Mouse (Mus musculus): ENCODE results near the gene Nyx. TPM values are rescaled to one million over a fixed set of nuclear protein-coding genes. Genes with fewer than 3 reads are reported as not detected.
A peak's percentile ranks its signal among the peaks of the same experiment; 100 is the strongest.

The Nyx gene
- polyA plus RNA-seq, 1 experiment from 2014 or later = 0.04 TPM

- DNase-seq (ENCODE audit: low spot score) (no peak), ATAC-seq (ENCODE audit: low FRiP score, low TSS enrichment) (no peak)
- Histone ChIP-seq H3K27ac (replicated peaks) (no peak overlapping the region), H3K27me3 (ENCODE audit: control insufficient read depth, insufficient read depth, low read length) (no peaks in the 10 kb centered on the region), H3K9me3 (ENCODE audit: control insufficient read depth, low read length) (no peaks in the 10 kb centered on the region), H3K9ac (ENCODE audit: low read length) (no peak overlapping the region), H3K4me3 (ENCODE audit: low read depth, low read length) (no peak overlapping the region), H3K36me3 (ENCODE audit: control insufficient read depth, insufficient read depth, low read length) (no peaks in the 10 kb centered on the region), H3K4me1 (replicated peaks; ENCODE audit: control insufficient read depth, insufficient read depth) (no peaks in the 10 kb centered on the region), H3K4me2 (replicated peaks; ENCODE audit: low read depth) (no peak overlapping the region)
- TF ChIP-seq EP300 (optimal IDR thresholded peaks at IDR 0.05) = no peak
- TF ChIP-seq CTCF (IDR thresholded peaks at IDR 0.05; ENCODE audit: low read depth) = 0 out of 2 replicates have a peak, but pooled peaks have one; percentile 6
- WGBS = 76% methylated on average over 3 of the region's 3 CpGs
These were observed 6.0 kb downstream of the Nyx start for GRCm38 (mm10) chrX:13471925-13472324.

- ATAC-seq (ENCODE audit: low FRiP score, low TSS enrichment) = no peak
- no peak overlapping the region for H3K9ac ChIP-seq (ENCODE audit: low read length)
- H3K9me3 ChIP-seq (ENCODE audit: control insufficient read depth, low read length) = no peaks in the 10 kb centered on the region
- H3K4me2 ChIP-seq (replicated peaks; ENCODE audit: low read depth) = no peak overlapping the region
- TF ChIP-seq CTCF (IDR thresholded peaks at IDR 0.05; ENCODE audit: low read depth) (no peak), EP300 (optimal IDR thresholded peaks at IDR 0.05) (no peak)
- 53% methylated on average over 4 of the region's 4 CpGs for WGBS
- DNase-seq (ENCODE audit: low spot score) = no peak
- no peak overlapping the region for H3K4me3 ChIP-seq (ENCODE audit: low read depth, low read length)
- H3K27me3 ChIP-seq (ENCODE audit: control insufficient read depth, insufficient read depth, low read length) = no peaks in the 10 kb centered on the region
- no peaks in the 10 kb centered on the region for H3K4me1 ChIP-seq (replicated peaks; ENCODE audit: control insufficient read depth, insufficient read depth)
- no peak overlapping the region for H3K27ac ChIP-seq (replicated peaks)
- H3K36me3 ChIP-seq (ENCODE audit: control insufficient read depth, insufficient read depth, low read length) = no peaks in the 10 kb centered on the region
These were observed 6.9 kb downstream of the Nyx start for GRCm38 (mm10) chrX:13472751-13473225.

- DNase-seq (ENCODE audit: low spot score) = no peak
- WGBS = 65% methylated on average over 1 of the region's 1 CpGs
- no peaks in the 10 kb centered on the region for H3K36me3 ChIP-seq (ENCODE audit: control insufficient read depth, insufficient read depth, low read length)
- no peaks in the 10 kb centered on the region for H3K9me3 ChIP-seq (ENCODE audit: control insufficient read depth, low read length)
- H3K27me3 ChIP-seq (ENCODE audit: control insufficient read depth, insufficient read depth, low read length) = no peaks in the 10 kb centered on the region
- no peak overlapping the region for H3K27ac ChIP-seq (replicated peaks)
- no peaks in the 10 kb centered on the region for H3K4me1 ChIP-seq (replicated peaks; ENCODE audit: control insufficient read depth, insufficient read depth)
- no peak overlapping the region for H3K4me3 ChIP-seq (ENCODE audit: low read depth, low read length)
- no peak overlapping the region for H3K9ac ChIP-seq (ENCODE audit: low read length)
- no peak for ATAC-seq (ENCODE audit: low FRiP score, low TSS enrichment)
- TF ChIP-seq EP300 (optimal IDR thresholded peaks at IDR 0.05) = no peak
- TF ChIP-seq CTCF (IDR thresholded peaks at IDR 0.05; ENCODE audit: low read depth) = no peak
- H3K4me2 ChIP-seq (replicated peaks; ENCODE audit: low read depth) = no peak overlapping the region
These were observed 9.5 kb downstream of the Nyx start for GRCm38 (mm10) chrX:13475382-13475781.

- DNase-seq (ENCODE audit: low spot score) (no peak), ATAC-seq (ENCODE audit: low FRiP score, low TSS enrichment) (no peak)
- TF ChIP-seq CTCF (IDR thresholded peaks at IDR 0.05; ENCODE audit: low read depth) (no peak), EP300 (optimal IDR thresholded peaks at IDR 0.05) (no peak)
- Histone ChIP-seq H3K27me3 (ENCODE audit: control insufficient read depth, insufficient read depth, low read length) (no peaks in the 10 kb centered on the region), H3K27ac (replicated peaks) (no peak overlapping the region), H3K4me2 (replicated peaks; ENCODE audit: low read depth) (no peak overlapping the region), H3K9ac (ENCODE audit: low read length) (no peak overlapping the region), H3K4me1 (replicated peaks; ENCODE audit: control insufficient read depth, insufficient read depth) (no peaks in the 10 kb centered on the region), H3K4me3 (ENCODE audit: low read depth, low read length) (no peak overlapping the region), H3K9me3 (ENCODE audit: control insufficient read depth, low read length) (no peaks in the 10 kb centered on the region), H3K36me3 (ENCODE audit: control insufficient read depth, insufficient read depth, low read length) (no peaks in the 10 kb centered on the region)
- 59% methylated on average over 2 of the region's 2 CpGs for WGBS
These were observed 11.7 kb downstream of the Nyx start for GRCm38 (mm10) chrX:13477596-13477995.

GRCm38 (mm10) chrX:13478298-13478697 is 12.4 kb downstream of the Nyx start:
- peak; percentile 10; the same call in 1 of the 2 replicates for ATAC-seq (ENCODE audit: low FRiP score, low TSS enrichment)

GRCm38 (mm10) chrX:13479570-13479969 is 13.7 kb downstream of the Nyx start:
- Histone ChIP-seq H3K4me3 (ENCODE audit: low read depth, low read length) (no peak overlapping the region), H3K36me3 (ENCODE audit: control insufficient read depth, insufficient read depth, low read length) (no peaks in the 10 kb centered on the region), H3K9me3 (ENCODE audit: control insufficient read depth, low read length) (no peaks in the 10 kb centered on the region), H3K4me1 (replicated peaks; ENCODE audit: control insufficient read depth, insufficient read depth) (no peaks in the 10 kb centered on the region), H3K4me2 (replicated peaks; ENCODE audit: low read depth) (no peak overlapping the region), H3K27ac (replicated peaks) (no peak overlapping the region), H3K9ac (ENCODE audit: low read length) (no peak overlapping the region), H3K27me3 (ENCODE audit: control insufficient read depth, insufficient read depth, low read length) (no peaks in the 10 kb centered on the region)
- no peak for TF ChIP-seq CTCF (IDR thresholded peaks at IDR 0.05; ENCODE audit: low read depth)
- TF ChIP-seq EP300 (optimal IDR thresholded peaks at IDR 0.05) = no peak
- no peak for DNase-seq (ENCODE audit: low spot score)
- no peak for ATAC-seq (ENCODE audit: low FRiP score, low TSS enrichment)

More at GRCm38 (mm10) chrX:13478298-13478697, 12.4 kb downstream of the Nyx start:
- H3K27me3 ChIP-seq (ENCODE audit: control insufficient read depth, insufficient read depth, low read length) = no peaks in the 10 kb centered on the region
- no peaks in the 10 kb centered on the region for H3K9me3 ChIP-seq (ENCODE audit: control insufficient read depth, low read length)
- no peak for DNase-seq (ENCODE audit: low spot score)
- H3K27ac ChIP-seq (replicated peaks) = no peak overlapping the region
- no peak overlapping the region for H3K9ac ChIP-seq (ENCODE audit: low read length)
- no peaks in the 10 kb centered on the region for H3K36me3 ChIP-seq (ENCODE audit: control insufficient read depth, insufficient read depth, low read length)
- no peak overlapping the region for H3K4me2 ChIP-seq (replicated peaks; ENCODE audit: low read depth)
- H3K4me3 ChIP-seq (ENCODE audit: low read depth, low read length) = no peak overlapping the region
- no peak for TF ChIP-seq EP300 (optimal IDR thresholded peaks at IDR 0.05)
- no peak for TF ChIP-seq CTCF (IDR thresholded peaks at IDR 0.05; ENCODE audit: low read depth)
- WGBS = 52% methylated on average over 5 of the region's 5 CpGs
- H3K4me1 ChIP-seq (replicated peaks; ENCODE audit: control insufficient read depth, insufficient read depth) = no peaks in the 10 kb centered on the region

All from stomach, postnatal 0 days (tissue).